Mouse (Mus musculus) spleen, adult 12 weeks (tissue): ENCODE measurements at regions not wholly inside any gene's neighbourhood (a gene's known extent, or its start where the extent isn't known, plus 50 kb on each side); places are given as distances from the start of the nearest gene placed in this dataset.

Source experiments
- DNase-seq: peaks from one replicate; pipeline ENCODE4 v3.0.0; 2022; ENCODE audit warnings: low spot score

DNA sequence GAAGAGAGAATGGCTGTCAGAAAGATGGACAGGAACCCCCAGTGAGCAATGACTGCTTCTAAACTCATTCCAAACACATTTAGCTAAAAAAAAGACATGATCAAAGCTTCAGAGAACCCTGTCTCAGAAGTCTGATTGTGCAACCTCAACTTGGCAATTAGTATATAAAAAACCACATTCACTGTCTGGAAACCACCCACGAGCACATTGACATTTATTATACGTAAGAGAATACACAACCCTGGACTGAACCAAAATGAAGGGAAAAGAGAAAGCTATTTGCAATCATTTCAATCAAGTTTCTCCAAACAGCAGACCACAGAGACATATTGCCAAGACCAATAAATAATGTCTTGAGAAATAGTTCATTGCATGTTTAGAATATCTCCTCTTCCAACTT is 820.7 kb upstream of the Adgrl2 start:
- DNase-seq = no peak

GRCm38 (mm10) chr3:149805345-149805744 is 815.0 kb upstream of the Adgrl2 start:
- DNase-seq = no peak

- no peak for DNase-seq
Observed at GRCm38 (mm10) chr3:149796123-149796522, 805.8 kb upstream of the Adgrl2 start.

GRCm38 (mm10) chr3:149791593-149791992 is 801.2 kb upstream of the Adgrl2 start:
- no peak for DNase-seq

GRCm38 (mm10) chr3:149786096-149786495 is 795.7 kb upstream of the Adgrl2 start:
- DNase-seq = no peak

DNA sequence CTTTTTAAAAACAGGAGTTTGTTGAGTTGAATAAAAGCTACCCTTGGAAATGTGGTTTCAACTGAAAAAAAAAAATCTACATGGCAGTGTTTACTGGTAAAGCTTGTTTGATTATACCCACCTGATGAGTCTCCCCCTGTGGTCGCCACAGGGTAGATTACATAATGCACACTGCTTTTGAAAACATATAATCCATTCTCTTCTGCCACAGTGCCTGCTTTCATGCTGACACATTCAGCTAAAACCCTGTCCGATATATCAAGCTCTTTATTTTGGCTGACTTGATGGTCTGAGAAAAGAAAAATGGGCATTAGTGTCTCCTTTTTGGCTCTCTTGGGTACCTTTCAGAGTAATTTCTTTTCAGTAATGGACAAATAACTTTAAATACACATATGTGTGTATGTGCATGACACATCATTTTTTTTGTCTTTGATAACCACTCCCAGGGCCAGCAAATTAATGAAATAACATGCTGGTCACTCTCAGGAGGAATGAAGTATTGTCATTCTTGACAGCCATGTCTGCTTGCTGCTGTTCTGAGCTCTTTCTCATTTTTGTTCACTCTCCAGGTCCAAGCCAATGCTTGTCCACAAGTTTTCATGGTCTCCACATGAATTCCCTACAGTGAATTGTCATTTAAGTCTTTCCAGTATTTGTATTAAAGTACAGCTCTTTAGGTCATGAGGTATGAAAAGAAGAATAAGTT is 793.7 kb upstream of the Adgrl2 start:
- no peak for DNase-seq

- no peak for DNase-seq
Observed at GRCm38 (mm10) chr3:149767847-149768421, 777.6 kb upstream of the Adgrl2 start.

GRCm38 (mm10) chr3:149761245-149761644 is 770.9 kb upstream of the Adgrl2 start:
- DNase-seq = no peak

GRCm38 (mm10) chr3:149757910-149758592 is 767.7 kb upstream of the Adgrl2 start:
- no peak for DNase-seq

- no peak for DNase-seq
Observed at GRCm38 (mm10) chr3:149736069-149736468, 745.7 kb upstream of the Adgrl2 start.

DNA sequence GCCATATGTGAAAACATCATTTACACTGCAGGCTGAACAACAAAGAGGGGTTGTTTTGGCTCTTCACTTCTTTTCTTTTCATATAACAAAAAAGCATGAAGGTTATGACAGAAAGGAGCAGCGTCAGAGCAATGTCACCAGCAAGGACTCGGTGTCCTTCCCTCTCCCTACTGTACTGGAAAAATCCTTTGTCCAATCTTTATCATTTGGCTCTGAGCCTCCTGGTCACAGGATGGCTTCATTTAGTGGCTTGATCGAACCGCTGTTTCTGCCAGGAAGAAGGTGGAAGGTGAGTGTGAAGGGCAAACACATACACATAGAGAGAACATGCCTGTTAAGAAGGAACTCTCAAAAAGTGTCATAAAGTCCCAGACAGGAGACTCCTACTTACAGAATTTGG is 735.9 kb upstream of the Adgrl2 start:
- no peak for DNase-seq

- no peak for DNase-seq
Observed at GRCm38 (mm10) chr3:149724879-149725278, 734.5 kb upstream of the Adgrl2 start.

- no peak for DNase-seq
Observed at GRCm38 (mm10) chr3:149721832-149722231, 731.5 kb upstream of the Adgrl2 start.

DNA sequence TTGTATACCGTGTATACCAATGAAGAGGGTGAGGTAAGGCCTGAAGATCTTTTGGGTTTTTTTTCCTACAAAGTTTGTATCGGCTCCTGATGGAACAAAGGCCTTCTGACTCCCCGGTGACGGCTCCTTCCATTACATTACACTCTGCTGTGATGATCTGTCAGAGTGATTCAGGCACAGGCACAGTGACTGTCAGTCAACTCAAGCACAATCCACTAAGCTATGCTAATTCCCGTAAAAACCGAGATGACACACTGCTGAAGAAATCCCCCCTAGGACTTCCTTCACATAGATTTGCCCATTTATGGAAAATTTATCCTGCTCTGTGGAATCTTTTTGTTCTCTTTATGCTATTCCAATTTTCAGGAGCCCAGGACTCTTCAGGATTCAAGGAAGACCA is 730.0 kb upstream of the Adgrl2 start:
- DNase-seq = no peak

- DNase-seq = no peak
Observed at GRCm38 (mm10) chr3:149705724-149706123, 715.4 kb upstream of the Adgrl2 start.

- DNase-seq = no peak
Observed at GRCm38 (mm10) chr3:149705322-149705721, 715.0 kb upstream of the Adgrl2 start.

GRCm38 (mm10) chr3:149704478-149704877 is 714.1 kb upstream of the Adgrl2 start:
- no peak for DNase-seq

- DNase-seq = no peak
Observed at GRCm38 (mm10) chr3:149683561-149683960, 693.2 kb upstream of the Adgrl2 start.

- DNase-seq = no peak
Observed at GRCm38 (mm10) chr3:149682246-149682645, 691.9 kb upstream of the Adgrl2 start.

DNA sequence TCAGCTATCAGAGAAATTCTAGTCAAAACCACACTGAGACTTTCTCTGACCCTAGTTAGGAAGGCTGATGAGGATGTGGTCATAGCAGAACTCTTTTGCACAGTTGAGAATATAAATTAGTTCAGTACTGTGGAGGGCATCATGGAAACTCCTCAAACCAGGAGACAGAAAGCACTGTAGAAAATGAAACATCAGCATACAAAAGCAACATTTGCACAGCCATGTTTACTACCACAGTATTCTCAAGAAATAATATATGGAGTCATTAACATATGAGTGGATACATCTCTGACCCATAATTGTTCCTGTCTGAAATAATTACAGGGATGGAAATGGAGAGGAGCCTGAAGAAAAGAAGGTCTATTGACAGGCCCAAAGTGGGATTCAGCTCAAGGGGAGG is 683.6 kb upstream of the Adgrl2 start:
- no peak for DNase-seq

DNA sequence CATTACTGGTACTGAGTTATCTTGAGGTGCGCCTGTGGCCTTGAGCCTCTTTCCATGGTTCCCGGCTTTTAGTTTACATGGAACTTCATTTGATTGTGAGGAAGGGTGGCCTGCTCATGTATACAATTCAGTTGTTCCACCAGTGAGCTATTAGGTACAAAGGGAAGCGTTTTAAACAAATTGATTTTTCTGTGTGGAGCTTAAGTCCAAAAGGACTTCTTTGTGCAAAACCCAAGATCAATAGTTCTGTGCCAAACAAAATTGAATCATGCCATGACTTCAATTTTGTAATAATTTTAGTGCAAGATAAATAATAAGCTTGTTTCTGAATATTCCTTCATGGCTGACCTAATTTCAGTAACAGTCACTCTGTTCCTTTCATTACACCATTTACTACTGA is 674.3 kb upstream of the Adgrl2 start:
- no peak for DNase-seq

GRCm38 (mm10) chr3:149638324-149638723 is 648.0 kb upstream of the Adgrl2 start:
- no peak for DNase-seq

DNA sequence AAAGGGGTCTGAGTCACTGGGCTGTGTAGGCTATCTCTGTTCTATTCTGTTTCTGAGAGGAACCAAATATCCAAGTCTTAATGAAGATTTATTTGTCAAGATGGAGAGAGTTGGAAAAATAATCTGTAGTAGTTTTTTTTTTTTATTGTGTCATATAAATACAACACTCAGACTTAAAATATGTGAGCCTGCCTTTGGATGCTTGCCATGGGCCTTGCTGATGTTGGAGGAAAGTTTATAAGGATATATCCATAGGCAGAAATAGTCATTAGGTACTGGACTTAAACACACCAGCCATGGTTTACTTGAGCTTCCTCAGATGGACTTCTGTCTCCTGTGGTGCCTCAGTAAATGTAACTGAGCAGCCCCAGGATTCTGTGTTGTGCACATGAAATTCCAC is 635.8 kb upstream of the Adgrl2 start:
- DNase-seq = no peak
